Mouse (Mus musculus) CH12.LX (cell line): ENCODE results near the gene Mttp.

Experiments
- CHD2 ChIP-seq: IDR thresholded peaks from 2 replicates; pipeline ENCODE4 v1.6.1; 2011; ENCODE audit warnings: low read length, improper control_type of control experiment
- CTCF ChIP-seq, 2 experiments: IDR thresholded peaks in 1 of 2; conservative IDR thresholded peaks in 1 of 2; 2 replicates each; pipeline ENCODE4 v1.5.1; 2011 to 2012; ENCODE audit warnings: low read depth in 2 of 2, low read length in 2 of 2, improper control_type of control experiment in 1 of 2, inconsistent platforms in 1 of 2, mild to moderate bottlenecking in 1 of 2, moderate library complexity in 1 of 2
- ELF1 ChIP-seq: IDR thresholded peaks from 2 replicates; pipeline ENCODE4 v1.6.1; 2014; ENCODE audit warnings: low read depth, mild to moderate bottlenecking, inconsistent platforms, low read length, improper control_type of control experiment
- KAT2A ChIP-seq: IDR thresholded peaks from 2 replicates; pipeline ENCODE4 v1.6.1; 2012; ENCODE audit warnings: low read length, improper control_type of control experiment, inconsistent platforms; ENCODE audit not compliant: insufficient replicate concordance
- POLR2A ChIP-seq: IDR thresholded peaks from 2 replicates; pipeline ENCODE4 v1.6.1; 2011; ENCODE audit warnings: low read depth, mild to moderate bottlenecking, improper control_type of control experiment, low read length
- SMC3 ChIP-seq: IDR thresholded peaks from 2 replicates; pipeline ENCODE4 v1.6.1; 2011; ENCODE audit warnings: low read depth, low read length, improper control_type of control experiment
- UBTF ChIP-seq: IDR thresholded peaks from 2 replicates; pipeline ENCODE4 v1.6.1; 2012; ENCODE audit warnings: low read depth, mild to moderate bottlenecking, inconsistent platforms, low read length, improper control_type of control experiment, moderate library complexity
- ZC3H11A ChIP-seq: IDR thresholded peaks from 2 replicates; pipeline ENCODE4 v1.6.1; 2012; ENCODE audit warnings: low read depth, mild to moderate bottlenecking, inconsistent platforms, low read length, improper control_type of control experiment

GRCm38 (mm10) chr3:138060429-138060828 lies 84.3 kb downstream of the Mttp start:
- TF ChIP-seq CTCF (conservative IDR thresholded peaks at IDR 0.05 in 1 of 2, IDR thresholded peaks at IDR 0.05 in 1 of 2; ENCODE audit: low read depth in 2 of 2, low read length in 2 of 2) (no peak), POLR2A (no peak), CHD2 (no peak), KAT2A (no peak), SMC3 (no peak), ELF1 (no peak), UBTF (no peak), ZC3H11A (no peak)
